Mouse (Mus musculus) liver, embryonic 11.5 days (tissue): ENCODE data around the gene Hectd2. TPM values are rescaled to one million over a fixed set of nuclear protein-coding genes. Genes with fewer than 3 reads are reported as not detected.

Source experiments
- ATAC-seq: fragments of 200-750 bp; cut with Nextera tagmentation; replicated peaks from 2 replicates; pipeline ENCODE4 v1.8.0; 2017; ENCODE audit warnings: moderate number of reproducible peaks, mild to moderate bottlenecking, moderate TSS enrichment, moderate library complexity; ENCODE audit not compliant: low FRiP score
- DNase-seq: peaks from one replicate; pipeline ENCODE4 v3.0.0-alpha.2; 2017; ENCODE audit warnings: low spot score
- H3K27ac ChIP-seq: fragments of 300-500 bp; sonication (generic); 2 replicates; pipeline ENCODE4 v1.5.1; 2014; ENCODE audit warnings: mild to moderate bottlenecking, low read depth, low read length, control low read depth
- H3K27me3 ChIP-seq: fragments of 300-500 bp; sonication (generic); replicated peaks from 2 replicates; pipeline ENCODE4 v1.6.1; 2014; ENCODE audit warnings: low read length, mixed read lengths; ENCODE audit not compliant: control insufficient read depth, insufficient read depth
- H3K36me3 ChIP-seq: fragments of 300-500 bp; sonication (generic); 2 replicates; pipeline ENCODE4 v1.6.1; 2014; ENCODE audit warnings: mild to moderate bottlenecking, low read length, moderate library complexity, mixed read lengths; ENCODE audit not compliant: control insufficient read depth, insufficient read depth
- H3K4me1 ChIP-seq: fragments of 300-500 bp; sonication (generic); replicated peaks from 2 replicates; pipeline ENCODE4 v1.6.1; 2014; ENCODE audit warnings: low read length, mixed read lengths; ENCODE audit not compliant: control insufficient read depth, insufficient read depth
- H3K4me2 ChIP-seq: fragments of 300-500 bp; sonication (generic); 2 replicates; pipeline ENCODE4 v1.6.1; 2014; ENCODE audit warnings: mild to moderate bottlenecking, control low read depth, moderate library complexity
- H3K4me3 ChIP-seq: fragments of 300-500 bp; sonication (generic); 2 replicates; pipeline ENCODE4 v1.5.1; 2014; ENCODE audit warnings: low read depth, low read length, control low read depth
- H3K9ac ChIP-seq: fragments of 300-500 bp; sonication (generic); 2 replicates; pipeline ENCODE4 v1.6.1; 2014; ENCODE audit warnings: low read depth, low read length, control low read depth
- H3K9me3 ChIP-seq: fragments of 300-500 bp; sonication (generic); 2 replicates; pipeline ENCODE4 v1.6.1; 2016; ENCODE audit warnings: low read length, inconsistent platforms, mixed read lengths; ENCODE audit not compliant: control insufficient read depth
- WGBS: fragments of 180-500 bp; shearing (Covaris S2); extraction: QIAGEN DNeasy Blood & Tissue Kit; methylation state at CpG from one replicate; pipeline ENCODE4 v1.1.7; 2014; 5-methylcytosine and 5-hydroxymethylcytosine counted together
- polyA plus RNA-seq: library from polyadenylated mRNA; unstranded; fragments of >200 nt; fragmentation: Nextera tagmentation; extraction: Ambion mirVana; gene quantifications from 2 replicates; pipeline ENCODE4 v1.2.1, GENCODE M21; 2014

Hectd2 gene
- polyA plus RNA-seq, 1 experiment from 2014 or later, result 1.3 TPM

DNA sequence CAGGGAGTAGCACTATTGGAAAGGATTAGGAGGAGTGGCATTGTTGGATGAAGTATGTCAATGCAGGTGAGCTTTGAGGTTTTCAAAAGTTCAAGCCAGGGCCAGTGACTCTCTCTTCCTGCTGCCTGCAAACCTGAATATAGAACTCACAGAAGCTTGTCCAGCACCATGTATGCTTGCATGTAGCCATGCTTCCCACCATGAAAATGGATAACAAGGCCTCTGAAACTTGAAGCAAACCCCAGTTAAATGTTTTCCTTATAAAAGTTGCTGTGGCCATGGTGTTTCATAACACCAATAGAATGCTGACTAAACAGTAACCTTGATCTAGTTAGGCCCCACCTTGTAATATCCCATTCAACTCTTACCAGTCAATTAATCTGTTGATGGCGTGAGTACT is 27.7 kb downstream of the Hectd2 start:
- H3K9me3 ChIP-seq, result no peaks in the 10 kb centered on the region
- DNase-seq, result no peak
- H3K9ac ChIP-seq, result no peak overlapping the region
- H3K4me2 ChIP-seq, result no peak overlapping the region
- ATAC-seq, result no peak
- 92% methylated on average over 1 of the region's 1 CpGs for WGBS
- no peak overlapping the region for H3K27ac ChIP-seq
- no peaks in the 10 kb centered on the region for H3K27me3 ChIP-seq
- no peak overlapping the region for H3K4me3 ChIP-seq
- no peaks in the 10 kb centered on the region for H3K36me3 ChIP-seq
- no peaks in the 10 kb centered on the region for H3K4me1 ChIP-seq

DNA sequence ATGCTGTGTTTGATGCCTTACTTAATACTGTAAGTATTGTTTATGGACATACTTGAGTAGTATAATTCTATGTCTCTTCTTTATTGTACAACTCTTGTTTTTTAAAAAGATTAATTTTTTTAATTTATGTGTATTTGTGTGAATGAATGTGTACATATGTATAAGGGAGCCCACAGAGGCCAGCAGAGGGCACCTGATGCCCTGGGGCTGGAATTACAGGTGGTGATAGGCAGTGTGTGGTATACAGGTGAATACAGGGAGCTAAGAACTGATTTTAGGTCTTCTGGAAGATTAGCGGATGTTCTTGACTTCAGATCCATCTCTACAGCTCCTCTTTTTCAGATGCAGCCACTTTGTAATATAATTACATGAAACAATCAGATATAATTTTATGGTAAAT is 31.1 kb downstream of the Hectd2 start:
- no peaks in the 10 kb centered on the region for H3K9me3 ChIP-seq
- 89% methylated on average over 1 of the region's 1 CpGs for WGBS
- DNase-seq (no peak), ATAC-seq (no peak)
- H3K4me1 ChIP-seq, result no peaks in the 10 kb centered on the region
- no peaks in the 10 kb centered on the region for H3K36me3 ChIP-seq
- no peak overlapping the region for H3K4me2 ChIP-seq
- H3K9ac ChIP-seq, result no peak overlapping the region
- H3K27ac ChIP-seq, result no peak overlapping the region
- H3K27me3 ChIP-seq, result no peaks in the 10 kb centered on the region
- H3K4me3 ChIP-seq, result no peak overlapping the region

DNA sequence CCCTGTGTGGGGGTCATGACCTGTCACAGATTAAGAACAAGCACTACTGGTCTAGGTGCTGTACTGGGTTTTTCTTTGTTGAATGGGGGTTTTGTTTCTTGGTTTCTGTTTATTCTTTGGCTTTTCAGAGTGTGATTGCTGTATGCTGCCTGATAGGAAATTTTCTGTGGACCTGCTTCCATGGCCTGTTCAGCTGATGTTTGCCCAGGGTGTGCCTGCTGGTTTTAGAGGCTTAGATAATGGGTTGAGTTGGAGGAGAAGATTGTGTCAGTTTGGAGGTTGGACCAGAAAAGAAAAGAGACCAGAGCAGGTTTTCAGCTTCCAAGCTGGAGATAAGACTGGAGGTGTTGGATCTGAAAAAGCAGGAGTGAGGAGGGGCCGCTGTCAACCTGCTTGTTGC is 40.0 kb downstream of the Hectd2 start:
- H3K4me1 ChIP-seq, result no peaks in the 10 kb centered on the region
- WGBS, result 74% methylated on average over 1 of the region's 1 CpGs
- ATAC-seq (no peak), DNase-seq (no peak)
- H3K27ac ChIP-seq, result no peak overlapping the region
- H3K9ac ChIP-seq, result no peak overlapping the region
- no peaks in the 10 kb centered on the region for H3K27me3 ChIP-seq
- H3K9me3 ChIP-seq, result no peaks in the 10 kb centered on the region
- no peaks in the 10 kb centered on the region for H3K36me3 ChIP-seq
- no peak overlapping the region for H3K4me2 ChIP-seq
- H3K4me3 ChIP-seq, result no peak overlapping the region

DNA sequence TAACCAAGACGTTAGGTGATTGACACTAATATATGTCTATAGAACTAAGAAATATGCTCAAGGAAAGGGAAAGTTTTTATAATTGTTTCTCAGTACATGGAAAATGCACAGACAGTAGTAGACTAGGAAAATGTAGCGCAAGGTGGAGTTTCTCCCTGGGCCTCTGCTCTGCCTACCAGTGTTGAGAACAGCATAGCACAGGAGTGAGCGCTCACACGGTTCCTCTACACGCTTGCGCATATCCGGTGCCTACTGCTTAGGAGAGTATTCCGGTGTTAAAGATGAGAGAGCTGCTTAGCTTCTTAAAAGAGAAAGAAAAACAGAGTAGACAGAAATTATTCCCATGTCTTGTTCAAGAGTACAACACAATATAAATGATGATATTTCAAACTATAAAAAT is 47.4 kb downstream of the Hectd2 start:
- H3K4me3 ChIP-seq, result no peak overlapping the region
- H3K36me3 ChIP-seq, result no peaks in the 10 kb centered on the region
- H3K4me2 ChIP-seq, result no peak overlapping the region
- no peaks in the 10 kb centered on the region for H3K4me1 ChIP-seq
- ATAC-seq (no peak), DNase-seq (no peak)
- no peaks in the 10 kb centered on the region for H3K27me3 ChIP-seq
- WGBS, result 94% methylated on average over 8 of the region's 8 CpGs
- no peaks in the 10 kb centered on the region for H3K9me3 ChIP-seq
- H3K27ac ChIP-seq, result no peak overlapping the region
- no peak overlapping the region for H3K9ac ChIP-seq

DNA sequence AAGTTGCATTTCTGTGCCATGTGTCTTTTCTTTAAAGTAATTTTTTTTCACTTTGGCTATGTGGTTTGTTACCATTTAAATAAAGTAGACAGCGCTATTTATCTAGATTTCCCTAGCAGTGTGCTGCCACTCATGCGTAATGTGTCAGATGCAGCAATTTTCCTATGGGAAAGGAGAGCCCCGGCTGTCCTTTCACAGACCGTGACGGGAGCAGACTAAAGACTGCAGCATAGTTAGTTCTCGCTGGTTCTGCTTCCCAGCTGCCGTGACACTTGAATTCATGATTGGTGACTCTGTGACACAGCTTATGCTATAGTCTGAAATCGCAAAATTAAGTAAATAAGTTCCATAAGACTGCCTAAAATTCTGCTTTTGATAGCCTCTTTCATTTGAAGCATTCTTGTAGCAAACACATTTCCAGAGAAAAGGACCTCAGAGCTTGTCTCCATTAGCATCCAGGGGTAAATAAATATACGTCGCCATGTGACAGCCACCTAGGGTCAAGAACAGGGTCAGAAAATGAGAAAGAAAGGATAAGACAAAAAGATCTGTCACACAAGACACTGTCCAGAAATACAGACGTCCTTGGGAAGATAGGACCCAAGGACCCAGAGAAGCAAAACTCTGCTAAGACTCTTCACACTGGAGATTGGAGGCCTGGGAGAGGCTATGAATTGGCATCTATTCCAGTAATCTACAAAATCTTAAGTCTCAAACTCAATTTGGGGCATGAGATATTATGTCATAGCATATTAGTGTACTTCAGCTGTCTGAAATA is 48.3 kb downstream of the Hectd2 start:
- Histone ChIP-seq H3K4me1 (no peaks in the 10 kb centered on the region), H3K9ac (no peak overlapping the region), H3K4me2 (no peak overlapping the region), H3K36me3 (no peaks in the 10 kb centered on the region), H3K9me3 (no peaks in the 10 kb centered on the region), H3K27me3 (no peaks in the 10 kb centered on the region), H3K27ac (no peak overlapping the region), H3K4me3 (no peak overlapping the region)
- 76% methylated on average over 11 of the region's 11 CpGs for WGBS
- ATAC-seq (no peak), DNase-seq (no peak)

DNA sequence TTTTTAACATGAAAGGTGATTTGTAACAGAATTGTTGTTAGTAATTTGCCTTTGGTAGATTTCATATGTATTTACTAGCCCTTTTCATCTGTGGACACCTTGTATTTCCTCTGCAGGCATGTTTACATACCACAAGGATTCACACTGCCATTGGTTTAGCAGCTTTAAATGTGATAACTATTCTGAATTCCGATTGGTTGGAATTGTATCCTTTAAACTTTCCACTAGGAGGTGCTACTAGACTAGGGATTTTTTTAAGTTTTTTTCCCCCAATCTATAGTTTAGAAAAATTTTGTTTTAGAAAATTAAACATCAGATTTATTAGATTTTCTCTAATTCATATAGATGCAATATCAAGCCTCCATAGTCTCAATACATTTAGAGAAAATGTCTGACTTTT is 51.8 kb downstream of the Hectd2 start:
- no peak overlapping the region for H3K4me2 ChIP-seq
- ATAC-seq (no peak), DNase-seq (no peak)
- H3K9me3 ChIP-seq, result no peaks in the 10 kb centered on the region
- no peak overlapping the region for H3K4me3 ChIP-seq
- H3K27me3 ChIP-seq, result no peaks in the 10 kb centered on the region
- 47% methylated on average over 1 of the region's 1 CpGs for WGBS
- no peak overlapping the region for H3K27ac ChIP-seq
- H3K36me3 ChIP-seq, result no peaks in the 10 kb centered on the region
- no peaks in the 10 kb centered on the region; the same call in 1 of the 2 replicates for H3K4me1 ChIP-seq
- no peak overlapping the region for H3K9ac ChIP-seq

DNA sequence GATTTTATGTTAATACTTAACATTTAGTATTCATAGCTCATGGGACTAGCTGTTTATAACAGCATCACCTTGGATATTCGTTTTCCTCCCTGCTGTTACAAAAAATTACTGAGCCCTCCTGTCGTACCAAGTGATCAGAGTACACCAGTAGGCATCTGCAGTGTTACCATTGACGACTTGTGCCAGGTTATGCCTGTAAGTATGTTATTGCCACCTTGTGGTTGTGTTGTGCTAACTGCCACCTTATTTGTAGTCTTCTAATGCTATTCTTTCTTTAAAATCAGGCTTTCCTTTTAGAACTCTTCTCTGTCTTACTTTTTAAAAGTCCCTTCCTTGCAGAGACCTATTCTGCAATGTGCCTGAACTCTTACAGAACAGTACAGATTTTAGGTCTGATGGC is 54.8 kb downstream of the Hectd2 start:
- Histone ChIP-seq H3K36me3 (no peaks in the 10 kb centered on the region), H3K4me3 (no peak overlapping the region), H3K4me2 (no peak overlapping the region), H3K27me3 (no peaks in the 10 kb centered on the region), H3K9ac (no peak overlapping the region), H3K27ac (no peak overlapping the region; the same call in 1 of the 2 replicates), H3K9me3 (no peaks in the 10 kb centered on the region), H3K4me1 (no peaks in the 10 kb centered on the region; the same call in 1 of the 2 replicates)
- no peak for DNase-seq
- ATAC-seq, result no peak
- 55% methylated on average over 3 of the region's 3 CpGs for WGBS

DNA sequence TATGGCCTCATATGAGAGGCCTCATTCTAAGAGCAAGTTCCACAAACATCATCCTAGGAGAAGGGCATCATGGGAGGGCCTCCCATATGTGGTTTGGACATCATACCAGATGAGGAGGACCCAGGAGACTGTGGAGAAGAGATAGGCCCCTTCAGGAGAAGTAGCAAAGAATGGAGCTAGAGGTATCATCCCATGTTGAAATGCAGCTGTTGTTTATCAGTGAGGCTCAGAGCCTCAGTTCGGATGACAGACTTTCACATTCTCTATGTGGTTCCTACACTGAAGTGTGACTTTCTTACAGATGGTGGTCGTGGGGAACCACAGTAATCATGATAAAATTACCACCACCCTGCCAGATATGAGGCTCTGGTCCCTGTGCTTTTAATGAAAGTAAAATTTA is 55.9 kb downstream of the Hectd2 start:
- peak; percentile 99 for ATAC-seq
- H3K27ac ChIP-seq, result peak overlapping the region; percentile 25; the same call in 1 of the 2 replicates

DNA sequence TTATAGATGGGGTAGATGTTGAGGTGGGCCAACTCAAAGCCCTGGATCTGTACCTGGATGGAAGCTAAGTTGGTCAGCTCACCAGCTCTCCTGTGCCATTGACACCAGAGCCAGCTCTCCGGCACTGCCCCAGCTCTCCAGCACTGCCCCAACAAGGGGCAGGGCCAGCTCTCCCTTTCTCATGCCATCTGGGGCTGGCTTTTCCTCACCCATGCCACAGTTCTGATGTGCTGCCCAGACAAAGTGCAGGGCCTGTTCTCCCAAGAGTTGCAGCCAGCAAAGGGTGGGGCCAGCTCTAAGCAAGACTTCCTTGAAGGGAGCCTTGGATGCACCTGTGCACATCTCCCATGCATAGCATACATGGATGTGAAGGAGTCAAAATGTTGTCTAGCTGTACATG is 71.5 kb downstream of the Hectd2 start:
- no peak overlapping the region for H3K27ac ChIP-seq
- H3K9me3 ChIP-seq, result no peaks in the 10 kb centered on the region
- ATAC-seq (no peak), DNase-seq (no peak)
- no peak overlapping the region for H3K4me3 ChIP-seq
- WGBS, result 85% methylated on average over 1 of the region's 1 CpGs
- no peaks in the 10 kb centered on the region for H3K36me3 ChIP-seq
- H3K4me2 ChIP-seq, result no peak overlapping the region
- H3K27me3 ChIP-seq, result no peaks in the 10 kb centered on the region
- no peaks in the 10 kb centered on the region for H3K4me1 ChIP-seq
- no peak overlapping the region for H3K9ac ChIP-seq

More for the DNA sequence above, 55.9 kb downstream of the Hectd2 start:
- no peaks in the 10 kb centered on the region for H3K36me3 ChIP-seq
- no peak overlapping the region for H3K4me2 ChIP-seq
- WGBS, result 44% methylated on average over 2 of the region's 2 CpGs
- no peak overlapping the region for H3K9ac ChIP-seq
- DNase-seq, result no peak
- H3K4me3 ChIP-seq, result no peak overlapping the region
- no peaks in the 10 kb centered on the region for H3K27me3 ChIP-seq
- no peaks in the 10 kb centered on the region for H3K9me3 ChIP-seq
- no peaks in the 10 kb centered on the region; the same call in 1 of the 2 replicates for H3K4me1 ChIP-seq
